Mouse (Mus musculus): ENCODE measurements at regions not wholly inside any gene's neighbourhood (a gene's known extent, or its start where the extent isn't known, plus 50 kb on each side); places are given as distances from the start of the nearest gene placed in this dataset.

DNA sequence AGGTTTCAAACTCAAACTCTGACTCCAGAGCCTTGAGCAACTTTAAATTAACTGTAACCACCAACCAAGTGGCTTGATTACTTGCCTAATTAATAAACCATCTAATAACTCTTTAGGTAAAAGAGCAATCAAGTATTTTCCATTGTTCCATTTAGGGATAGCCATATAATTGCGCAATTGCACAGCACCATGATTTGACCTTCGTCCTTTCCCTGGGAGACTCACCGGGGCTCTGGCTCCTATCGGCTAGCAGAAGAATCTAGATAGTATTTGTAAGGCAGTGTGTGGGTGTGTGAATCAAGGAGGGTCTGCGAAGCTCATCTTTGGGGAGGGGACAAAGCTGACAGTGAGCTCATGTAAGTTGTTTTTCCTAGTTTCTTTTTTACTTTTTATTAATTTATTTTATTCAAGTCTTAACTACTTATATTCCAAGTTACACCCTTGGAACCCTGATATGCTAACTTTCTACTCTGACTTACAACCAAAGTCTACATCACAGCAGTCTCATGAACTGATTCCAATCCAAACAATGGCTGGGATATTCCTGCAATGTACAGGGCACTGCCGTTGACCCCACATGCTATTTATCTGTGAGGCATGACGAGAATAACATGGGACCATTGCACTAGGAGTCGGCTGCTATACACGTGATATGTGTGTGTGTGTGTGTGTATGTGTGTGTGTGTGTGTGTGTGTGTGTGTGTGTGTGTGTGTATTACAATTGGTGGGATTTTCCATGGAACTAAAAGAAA is 95.5 kb downstream of the Dad1 start:
- no peak for TF ChIP-seq GATA4 (IDR thresholded peaks at IDR 0.05; ENCODE audit: insufficient replicate concordance, low read length)

DNA sequence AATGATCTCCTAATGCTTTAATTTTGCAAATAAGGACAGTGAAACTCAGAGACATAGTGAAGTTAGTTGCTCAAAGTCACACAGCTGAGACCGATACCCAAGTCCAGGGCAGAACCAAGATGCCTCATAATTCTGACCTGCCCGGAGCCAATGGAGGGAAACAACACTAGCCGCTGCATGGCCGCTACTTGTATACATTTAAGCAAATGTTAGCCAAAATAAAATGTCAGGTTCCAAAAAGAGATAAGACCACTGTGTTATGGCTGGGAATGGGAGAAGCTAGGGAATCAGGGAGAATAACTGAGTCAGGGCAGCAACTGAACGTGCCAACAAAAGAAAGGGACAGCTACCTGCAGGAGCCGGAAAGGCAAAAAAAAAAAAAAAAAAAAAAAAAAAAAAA is 97.4 kb downstream of the Dad1 start:
- TF ChIP-seq GATA4 (IDR thresholded peaks at IDR 0.05; ENCODE audit: insufficient replicate concordance, low read length), result no peak

DNA sequence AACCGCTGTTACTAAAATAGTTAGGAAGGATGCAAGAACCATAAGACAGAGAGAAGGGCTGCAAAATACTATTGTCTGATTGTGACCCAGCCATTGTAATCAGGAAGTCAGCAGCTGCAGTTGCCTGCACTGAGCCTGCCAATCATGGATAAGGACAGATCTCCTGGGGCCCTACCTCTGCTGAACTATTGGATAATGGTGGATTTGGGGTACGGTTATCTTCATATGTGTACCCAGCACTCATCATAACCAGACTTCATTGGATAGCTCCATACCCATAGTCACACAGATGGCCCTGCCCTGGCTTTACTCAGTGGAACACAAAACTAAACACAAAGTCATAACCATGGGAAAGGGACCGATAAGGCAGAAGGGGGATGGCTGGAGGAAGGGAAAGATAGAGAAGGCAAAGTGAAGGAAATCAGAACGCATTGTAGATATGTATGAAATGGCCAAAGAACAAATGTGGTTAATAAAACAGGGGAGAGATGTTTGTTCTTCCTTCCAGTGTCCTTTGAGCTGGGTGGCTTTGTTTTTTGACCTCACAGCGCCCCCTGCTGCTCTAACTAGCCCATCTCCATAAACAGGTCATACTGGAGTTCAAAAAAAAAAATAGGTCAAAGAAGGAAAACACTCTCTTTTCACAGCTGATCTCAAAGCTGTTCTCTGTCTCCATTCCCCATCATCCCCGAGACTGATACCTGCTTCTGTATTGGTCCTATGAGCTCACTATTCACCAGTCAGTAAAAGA is 101.2 kb downstream of the Dad1 start:
- no peak for TF ChIP-seq GATA4 (IDR thresholded peaks at IDR 0.05; ENCODE audit: insufficient replicate concordance, low read length)

DNA sequence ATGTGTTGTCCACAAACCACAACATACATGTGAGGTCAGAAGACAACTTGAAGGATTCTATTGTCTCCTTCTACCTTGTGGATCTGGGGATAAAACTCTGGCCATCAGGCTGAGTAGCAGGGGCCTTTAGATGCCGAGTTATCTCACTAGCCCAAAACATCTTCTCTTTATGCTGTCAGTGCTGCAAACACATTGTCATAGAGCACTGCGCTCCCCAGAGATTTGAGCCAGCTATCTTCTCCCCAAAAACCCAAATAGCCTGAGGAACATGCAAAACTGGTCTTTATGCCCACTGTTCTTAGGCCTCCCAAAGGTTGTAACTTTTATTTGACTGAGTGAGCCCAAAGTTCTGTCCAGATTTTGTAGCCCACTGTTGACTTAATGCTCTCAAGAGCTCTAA is 102.0 kb downstream of the Dad1 start:
- no peak for TF ChIP-seq GATA4 (IDR thresholded peaks at IDR 0.05; ENCODE audit: insufficient replicate concordance, low read length)

DNA sequence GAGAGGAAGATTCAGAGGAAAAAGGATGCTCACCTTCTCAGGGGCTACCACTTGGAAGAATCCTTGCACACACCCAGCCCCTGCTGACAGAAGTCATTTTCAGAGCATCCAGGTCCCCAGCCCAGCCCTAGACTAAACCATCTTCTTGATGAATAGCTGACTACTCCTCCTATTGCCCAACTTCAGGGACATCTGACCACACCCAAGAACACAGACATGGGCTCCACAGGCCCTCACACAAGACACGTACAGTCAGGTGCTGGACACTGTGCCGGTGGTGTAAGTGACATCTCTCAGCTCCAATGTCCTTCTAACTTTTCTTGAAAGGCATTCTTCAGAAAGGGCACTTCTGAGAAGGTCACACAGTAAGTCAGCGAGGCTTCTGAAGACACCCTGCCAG is 102.6 kb downstream of the Dad1 start:
- TF ChIP-seq GATA4 (IDR thresholded peaks at IDR 0.05; ENCODE audit: insufficient replicate concordance, low read length), result no peak

DNA sequence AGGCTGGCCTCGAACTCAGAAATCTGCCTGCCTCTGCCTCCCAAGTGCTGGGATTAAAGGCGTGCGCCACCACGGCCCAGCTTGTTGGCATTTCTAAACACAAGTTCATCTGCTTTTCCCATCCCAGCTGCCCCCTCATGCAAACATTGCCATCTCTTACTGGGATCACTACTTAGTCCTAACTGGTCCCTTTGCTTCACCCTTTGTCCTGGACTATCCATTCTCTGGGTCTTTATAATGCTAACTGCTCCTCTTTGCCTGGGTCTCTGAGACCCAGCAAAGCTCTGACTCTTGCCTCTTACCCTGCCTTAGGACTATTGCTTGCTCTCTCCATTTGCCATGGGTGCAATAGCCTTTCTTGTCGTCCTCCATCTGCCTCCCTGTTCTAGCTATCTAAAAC is 103.7 kb downstream of the Dad1 start:
- TF ChIP-seq GATA4 (IDR thresholded peaks at IDR 0.05; ENCODE audit: insufficient replicate concordance, low read length), result no peak

DNA sequence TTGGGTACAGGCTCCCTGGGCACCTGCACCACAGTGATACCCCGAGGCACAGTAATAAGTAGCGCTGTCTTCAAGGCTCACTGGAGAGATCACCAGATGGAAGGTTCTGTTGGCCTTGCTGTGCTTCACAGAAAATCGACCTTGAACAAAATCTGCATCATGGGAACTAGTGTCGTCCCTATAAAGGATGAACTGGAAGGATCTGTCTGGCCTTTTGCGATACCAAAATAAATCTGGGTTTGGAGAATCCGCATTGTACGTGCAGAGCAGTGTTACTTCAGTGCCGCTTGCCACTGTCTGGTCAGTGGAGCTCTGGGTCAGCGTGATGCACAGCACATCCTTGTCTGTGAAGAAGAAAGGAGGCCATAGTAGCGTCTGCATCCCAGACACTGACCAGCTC is 105.3 kb downstream of the Dad1 start:
- TF ChIP-seq GATA4 (IDR thresholded peaks at IDR 0.05; ENCODE audit: insufficient replicate concordance, low read length), result no peak

DNA sequence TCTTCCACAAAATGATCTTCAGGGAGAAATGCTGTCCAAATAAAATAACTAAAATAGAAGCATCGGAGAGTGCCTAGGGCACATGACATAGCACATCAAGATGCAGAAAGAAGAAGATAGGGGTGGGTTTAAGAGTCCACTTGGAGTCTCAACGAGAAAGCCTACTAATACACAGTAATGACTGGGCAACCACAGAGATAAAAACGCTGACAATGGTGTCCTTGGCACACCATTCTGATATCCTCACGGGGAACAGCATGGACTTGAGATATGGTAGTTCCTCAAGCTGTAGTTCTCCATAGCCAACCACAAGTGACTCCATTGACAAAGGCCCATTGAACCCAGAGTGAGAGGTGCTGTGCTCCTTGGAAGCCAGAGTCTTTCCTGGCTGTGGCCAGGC is 105.8 kb downstream of the Dad1 start:
- TF ChIP-seq GATA4 (IDR thresholded peaks at IDR 0.05; ENCODE audit: insufficient replicate concordance, low read length), result no peak

DNA sequence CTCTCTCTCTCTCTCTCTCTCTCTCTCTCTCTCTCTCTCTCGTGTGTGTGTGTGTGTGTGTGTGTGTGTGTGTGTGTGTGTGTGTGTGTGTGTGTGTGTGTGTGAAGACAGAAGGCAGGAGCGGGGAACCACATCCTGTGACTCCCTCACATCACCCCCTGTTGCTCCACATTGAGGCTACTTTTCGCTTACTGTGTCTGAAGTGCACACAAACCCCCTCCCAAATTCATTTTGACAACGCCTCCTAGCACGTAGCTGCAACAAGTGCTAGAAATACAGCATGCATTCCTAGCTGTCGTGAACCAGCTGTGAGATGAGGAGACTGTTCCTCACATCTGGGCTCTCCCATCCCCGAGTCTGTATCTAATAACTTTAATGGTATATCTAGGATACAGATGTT is 106.4 kb downstream of the Dad1 start:
- no peak for TF ChIP-seq GATA4 (IDR thresholded peaks at IDR 0.05; ENCODE audit: insufficient replicate concordance, low read length)

DNA sequence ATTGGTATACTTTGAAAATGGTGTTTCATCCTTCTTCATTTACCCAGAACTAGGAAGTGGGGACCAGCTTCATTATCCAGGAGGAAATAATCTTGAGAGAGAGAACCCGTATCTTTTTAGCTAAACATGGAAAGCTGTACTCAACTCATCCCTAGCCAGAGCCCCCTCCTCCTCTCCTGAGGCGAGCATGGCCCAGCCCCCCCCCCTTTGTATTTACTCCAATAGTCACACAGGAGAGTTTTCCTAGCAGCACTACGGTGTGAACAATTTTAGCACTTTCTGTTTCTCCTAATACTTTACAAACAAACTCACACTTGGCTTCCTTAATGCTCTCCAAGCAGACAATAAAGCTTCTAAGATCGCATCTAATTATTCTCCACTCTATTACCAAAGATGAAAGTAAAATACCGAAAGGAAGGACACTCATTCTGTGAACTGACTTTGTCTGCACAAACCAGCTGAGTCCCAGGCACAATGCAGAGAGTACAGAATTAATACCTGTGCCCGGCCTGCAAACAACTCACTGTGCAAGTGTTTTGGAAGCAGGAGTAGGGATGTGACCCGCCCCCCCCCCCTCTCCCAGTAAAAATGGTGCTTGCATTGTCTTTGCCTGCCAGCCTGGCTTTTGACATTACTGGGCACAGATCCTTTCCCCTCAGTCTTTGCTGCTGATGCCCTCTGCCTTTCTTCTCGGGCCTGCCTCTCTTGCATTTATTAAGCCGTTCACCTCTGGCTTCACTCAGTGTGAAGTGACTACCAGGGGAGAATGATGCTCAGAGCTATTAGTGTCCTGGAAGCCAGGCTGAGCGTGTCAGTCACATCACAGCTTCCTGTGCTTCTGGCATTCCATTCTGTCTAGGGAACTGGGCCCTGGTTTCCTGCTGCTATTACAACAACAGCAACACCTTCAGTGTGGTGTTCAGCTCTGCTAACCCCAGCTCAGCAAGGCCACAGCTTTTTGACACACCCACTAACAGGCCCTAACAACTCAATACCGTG is 107.9 kb downstream of the Dad1 start:
- no peak for TF ChIP-seq GATA4 (IDR thresholded peaks at IDR 0.05; ENCODE audit: insufficient replicate concordance, low read length)

DNA sequence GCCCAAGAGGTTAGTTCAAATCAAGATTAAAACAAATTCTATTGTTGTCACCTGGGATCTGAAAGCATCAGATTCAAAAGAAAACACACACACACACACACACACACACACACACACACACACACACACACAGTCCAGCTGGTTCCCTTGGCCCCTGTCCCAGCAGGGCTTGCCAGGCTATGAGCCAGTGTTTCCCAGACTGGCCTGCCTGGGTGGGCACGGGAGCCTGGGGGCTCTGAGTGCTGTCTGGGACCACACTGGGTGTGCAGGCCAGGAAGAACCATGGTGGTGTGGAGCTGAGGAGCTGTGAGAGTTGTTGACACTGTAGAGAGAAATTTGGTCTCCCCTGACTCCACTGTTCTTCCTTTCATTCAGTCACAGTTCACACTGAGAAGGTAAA is 110.1 kb downstream of the Dad1 start:
- TF ChIP-seq GATA4 (IDR thresholded peaks at IDR 0.05; ENCODE audit: insufficient replicate concordance, low read length), result no peak

DNA sequence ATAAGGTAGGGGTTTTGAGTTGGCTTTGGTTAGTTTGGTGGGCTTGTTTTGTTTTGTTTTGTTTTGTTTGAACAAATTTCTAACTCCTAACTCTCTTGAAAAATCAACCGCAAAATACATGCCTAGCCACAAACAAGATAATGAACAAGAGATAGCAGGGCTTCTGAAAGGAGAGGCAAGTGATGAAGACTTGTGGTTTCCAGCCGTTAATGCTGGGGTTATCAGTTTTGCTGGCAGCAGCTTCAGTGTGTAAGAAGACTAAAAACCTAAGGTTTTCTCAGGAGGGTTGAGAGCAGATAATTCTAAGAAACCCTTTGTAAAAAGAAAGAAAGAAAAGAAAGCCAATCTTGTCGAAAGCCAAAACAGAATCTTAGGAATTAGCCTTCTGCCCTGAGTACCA is 115.6 kb downstream of the Dad1 start:
- TF ChIP-seq GATA4 (IDR thresholded peaks at IDR 0.05; ENCODE audit: insufficient replicate concordance, low read length), result no peak

DNA sequence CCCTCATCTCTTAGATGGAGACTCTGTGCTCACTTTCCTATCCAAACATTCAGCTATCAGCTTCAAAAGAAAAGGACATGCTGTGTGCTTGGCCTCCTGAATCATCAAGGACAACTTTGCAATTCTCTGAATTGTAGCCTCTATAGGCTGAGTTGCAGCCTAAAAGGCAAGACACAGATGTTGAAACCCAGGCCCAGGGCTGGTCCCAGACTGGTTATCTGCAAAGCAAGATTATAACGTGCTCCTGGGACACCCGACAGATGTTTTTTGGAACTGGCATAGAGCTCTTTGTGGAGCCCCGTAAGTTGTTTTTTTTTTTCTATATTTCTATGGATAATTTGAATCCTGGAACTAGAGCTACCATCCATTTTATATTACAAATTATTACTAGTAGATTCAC is 117.4 kb downstream of the Dad1 start:
- no peak for TF ChIP-seq GATA4 (IDR thresholded peaks at IDR 0.05; ENCODE audit: insufficient replicate concordance, low read length)

DNA sequence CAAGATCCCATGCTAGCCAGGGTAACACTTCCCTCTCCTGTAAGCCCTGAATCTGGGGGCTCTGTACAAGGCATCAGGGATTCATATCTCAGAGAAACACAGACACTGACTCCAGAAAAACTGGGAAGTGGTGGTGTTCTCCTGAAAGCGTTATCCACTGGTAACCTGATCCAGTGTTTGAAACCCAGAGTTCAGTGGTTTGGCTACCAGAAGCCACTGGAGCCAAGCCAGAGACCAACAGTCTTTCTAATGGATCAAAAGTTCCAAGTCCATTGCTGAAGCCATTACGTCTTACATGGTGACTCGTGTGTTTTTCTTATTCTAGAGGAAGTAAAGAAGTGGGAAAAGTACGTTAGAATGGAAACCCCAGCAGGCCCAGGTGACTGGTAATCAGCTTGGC is 125.6 kb downstream of the Dad1 start:
- no peak for TF ChIP-seq GATA4 (IDR thresholded peaks at IDR 0.05; ENCODE audit: insufficient replicate concordance, low read length)

DNA sequence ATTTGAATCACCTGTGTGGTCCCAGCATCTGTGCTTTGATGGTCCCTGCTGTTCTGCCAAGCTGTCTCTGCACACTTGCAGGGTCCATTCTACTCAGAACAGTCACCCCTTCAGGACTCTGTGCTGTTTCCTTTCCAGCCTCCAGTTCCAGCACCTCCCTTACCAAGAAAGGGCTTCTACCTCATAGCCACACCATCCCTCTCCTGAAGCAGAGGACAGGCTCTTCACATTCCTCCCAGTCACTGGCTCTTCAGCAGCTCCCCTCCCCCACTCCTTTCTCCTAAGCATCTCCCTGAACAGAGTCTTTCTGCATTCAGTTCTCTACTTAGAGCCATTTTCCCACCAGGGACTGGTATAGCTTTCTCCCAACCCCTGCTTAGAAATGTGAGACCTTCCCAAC is 128.4 kb downstream of the Dad1 start:
- TF ChIP-seq GATA4 (IDR thresholded peaks at IDR 0.05; ENCODE audit: insufficient replicate concordance, low read length), result no peak
